Mouse (Mus musculus) MEL (cell line): ENCODE data around the gene Tcap. TPM values are rescaled to one million over a fixed set of nuclear protein-coding genes. Genes with fewer than 3 reads are reported as not detected.

ENCODE experiments used
- DNase-seq: peaks from one replicate; pipeline ENCODE4 v3.0.0; 2011; ENCODE audit warnings: low read depth, low spot score
- H3K27ac ChIP-seq: 2 replicates; pipeline ENCODE4 v1.5.1; 2012; ENCODE audit warnings: low read depth, mild to moderate bottlenecking, control low read depth, low read length, moderate library complexity; ENCODE audit not compliant: control insufficient read depth
- H3K27me3 ChIP-seq, 2 experiments: fragments of 150-350 bp in 1 of 2; sonication (generic) in 1 of 2; 2 replicates each; pipeline ENCODE4 v1.6.1; 2012; ENCODE audit warnings: low read length in 2 of 2, mild to moderate bottlenecking in 2 of 2, improper control_type of control experiment in 1 of 2, moderate library complexity in 1 of 2; ENCODE audit not compliant: insufficient read depth in 2 of 2, control insufficient read depth in 1 of 2
- H3K36me3 ChIP-seq, 2 experiments: 2 replicates each; pipeline ENCODE4 v1.6.1; 2012 to 2014; ENCODE audit warnings: low read length in 2 of 2, improper control_type of control experiment in 1 of 2, inconsistent platforms in 1 of 2, mild to moderate bottlenecking in 1 of 2; ENCODE audit not compliant: insufficient read depth in 2 of 2, control insufficient read depth in 1 of 2
- H3K4me1 ChIP-seq, 2 experiments: fragments of 150-350 bp in 1 of 2; sonication (generic) in 1 of 2; 2 replicates each; pipeline ENCODE4 v1.6.1; 2012; ENCODE audit warnings: low read length in 2 of 2, improper control_type of control experiment in 1 of 2, mild to moderate bottlenecking in 1 of 2; ENCODE audit not compliant: insufficient read depth in 2 of 2, control insufficient read depth in 1 of 2
- H3K4me3 ChIP-seq, 2 experiments: fragments of 150-350 bp in 1 of 2; sonication (generic) in 1 of 2; 2 replicates each; pipeline ENCODE4 v1.5.1; 2012; ENCODE audit warnings: low read depth in 2 of 2, low read length in 2 of 2, mild to moderate bottlenecking in 2 of 2, moderate library complexity in 2 of 2, control low read depth in 1 of 2, improper control_type of control experiment in 1 of 2; ENCODE audit not compliant: control insufficient read depth in 1 of 2, insufficient read depth in 1 of 2
- H3K79me2 ChIP-seq: 2 replicates; pipeline ENCODE4 v1.6.1; 2012; ENCODE audit warnings: mild to moderate bottlenecking, low read length, moderate library complexity; ENCODE audit not compliant: control insufficient read depth, poor library complexity, insufficient read depth
- H3K9ac ChIP-seq: 2 replicates; pipeline ENCODE4 v1.6.1; 2012; ENCODE audit warnings: low read depth, mild to moderate bottlenecking, control low read depth, low read length, moderate library complexity; ENCODE audit not compliant: control insufficient read depth, poor library complexity, severe bottlenecking
- H3K9me3 ChIP-seq: fragments of 150-350 bp; sonication (generic); replicated peaks from 2 replicates; pipeline ENCODE4 v1.6.1; 2012; ENCODE audit warnings: mild to moderate bottlenecking, low read length, improper control_type of control experiment, moderate library complexity; ENCODE audit not compliant: insufficient read depth
- CHD2 ChIP-seq: IDR thresholded peaks from 2 replicates; pipeline ENCODE4 v1.6.1; 2011; ENCODE audit warnings: low read length, improper control_type of control experiment
- CTCF ChIP-seq, 3 experiments: IDR thresholded peaks in 2 of 3; conservative IDR thresholded peaks in 1 of 3; 2 replicates each; pipeline ENCODE4 v1.5.1; 2011 to 2012; ENCODE audit warnings: low read length in 3 of 3, low read depth in 2 of 3, mild to moderate bottlenecking in 2 of 3, improper control_type of control experiment in 1 of 3, inconsistent platforms in 1 of 3, mixed read lengths in 1 of 3, moderate library complexity in 1 of 3; ENCODE audit not compliant: control insufficient read depth in 1 of 3, insufficient read depth in 1 of 3, poor library complexity in 1 of 3, severe bottlenecking in 1 of 3
- EP300 ChIP-seq, 2 experiments: IDR thresholded peaks; 2 replicates each; pipeline ENCODE4 v1.6.1; 2011; ENCODE audit warnings: improper control_type of control experiment in 2 of 2, low read length in 2 of 2, low read depth in 1 of 2, mild to moderate bottlenecking in 1 of 2
- GATA1 ChIP-seq: IDR thresholded peaks from 2 replicates; pipeline ENCODE4 v1.6.1; 2011; ENCODE audit warnings: low read depth, low read length, improper control_type of control experiment
- HCFC1 ChIP-seq: IDR thresholded peaks from 2 replicates; pipeline ENCODE4 v1.6.1; 2012; ENCODE audit warnings: low read depth, mild to moderate bottlenecking, inconsistent platforms, low read length, improper control_type of control experiment, moderate library complexity
- KAT2A ChIP-seq: conservative IDR thresholded peaks from 2 replicates; pipeline ENCODE4 v1.6.1; 2012; ENCODE audit warnings: low read depth, low read length, improper control_type of control experiment, inconsistent platforms
- MAX ChIP-seq: IDR thresholded peaks from 2 replicates; pipeline ENCODE4 v1.6.1; 2011; ENCODE audit warnings: low read length, improper control_type of control experiment
- MAZ ChIP-seq: IDR thresholded peaks from 2 replicates; pipeline ENCODE4 v1.6.1; 2012; ENCODE audit warnings: low read depth, mild to moderate bottlenecking, inconsistent platforms, low read length, improper control_type of control experiment
- MXI1 ChIP-seq: IDR thresholded peaks from 2 replicates; pipeline ENCODE4 v1.6.1; 2011; ENCODE audit warnings: mild to moderate bottlenecking, low read depth, low read length, improper control_type of control experiment
- MYC ChIP-seq: IDR thresholded peaks from 2 replicates; pipeline ENCODE4 v1.6.1; 2011; ENCODE audit warnings: low read depth, mild to moderate bottlenecking, low read length, improper control_type of control experiment, moderate library complexity
- SIN3A ChIP-seq: IDR thresholded peaks from 2 replicates; pipeline ENCODE4 v1.6.1; 2012; ENCODE audit warnings: low read length, improper control_type of control experiment, inconsistent platforms
- TAL1 ChIP-seq: IDR thresholded peaks from 2 replicates; pipeline ENCODE4 v1.6.1; 2012; ENCODE audit warnings: mild to moderate bottlenecking, inconsistent platforms, low read length, moderate library complexity, mixed read lengths
- USF2 ChIP-seq, 2 experiments: IDR thresholded peaks; 2 replicates each; pipeline ENCODE4 v1.6.1; 2011 to 2012; ENCODE audit warnings: improper control_type of control experiment in 2 of 2, low read length in 2 of 2, borderline replicate concordance in 1 of 2, inconsistent platforms in 1 of 2, low read depth in 1 of 2, mild to moderate bottlenecking in 1 of 2; ENCODE audit not compliant: insufficient read depth in 1 of 2
- polyA plus RNA-seq, 2 experiments: library from polyadenylated mRNA; stranded (reverse) in 1 of 2; unstranded in 1 of 2; fragments of >175 nt in 1 of 2; fragments of >200 nt in 1 of 2; gene quantifications; 2 replicates each; pipeline versions ENCODE4 v1.2.1 to v1.2.4; 2012; ENCODE audit warnings: low replicate concordance in 2 of 2, low read depth in 1 of 2; ENCODE audit not compliant: insufficient read length in 2 of 2, insufficient read depth in 1 of 2, missing spikeins in 1 of 2
- total RNA-seq: library from RNA; depleted of rRNA; stranded (reverse); fragments of 300-350 nt; gene quantifications from 2 replicates; pipeline ENCODE4 v1.2.3, GENCODE M21; 2012

Tcap gene
- total and polyA plus RNA-seq, 3 experiments = 0.07 TPM; not detected in 2

DNA sequence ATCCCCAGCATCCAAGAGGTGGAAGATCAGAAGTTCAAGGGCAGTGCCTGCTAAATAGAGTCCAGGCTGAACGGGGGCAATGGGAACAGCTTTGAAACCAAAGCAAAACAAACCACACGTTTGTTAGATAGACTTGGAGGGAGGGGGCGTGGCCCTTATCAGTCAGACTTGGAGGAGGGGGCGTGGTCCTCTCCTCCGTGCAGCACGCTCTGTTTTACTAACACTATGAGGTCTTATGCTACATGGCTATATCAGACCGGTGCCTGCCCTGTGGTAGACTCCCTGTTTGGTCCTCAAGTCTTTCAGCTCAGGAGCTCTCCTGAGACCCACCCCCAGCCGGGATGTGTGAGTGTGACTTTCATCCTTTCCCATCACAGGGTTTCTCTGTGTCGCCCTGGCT lies 48.4 kb upstream of the Tcap start:
- no peak overlapping the region for H3K27ac ChIP-seq
- H3K9ac ChIP-seq = no peak overlapping the region
- no peaks in the 10 kb centered on the region for H3K79me2 ChIP-seq
- H3K36me3 ChIP-seq = no peaks in the 10 kb centered on the region
- TF ChIP-seq MAX (0 out of 2 replicates have a peak, but pooled peaks have one; percentile 44), GATA1 (peak; percentile 38; the same call in 1 of the 2 replicates), SIN3A (peak; percentile 69), EP300 (IDR thresholded peaks at IDR 0.05; ENCODE audit: low read depth in 1 of 2, low read length in 2 of 2) (no peak), MYC (0 out of 2 replicates have a peak, but pooled peaks have one; percentile 27), MXI1 (peak; percentile 68), HCFC1 (no peak)
- no peaks in the 10 kb centered on the region for H3K9me3 ChIP-seq
- peak; percentile 88 for DNase-seq
- peaks cover 0 to 5% of the 10 kb centered on the region in 2 experiments; a peak in 2 of 4 replicates for H3K27me3 ChIP-seq
- H3K4me3 ChIP-seq = no peak overlapping the region
- peaks cover 0 to 4% of the 10 kb centered on the region in 2 experiments; a peak in 1 of 4 replicates for H3K4me1 ChIP-seq

DNA sequence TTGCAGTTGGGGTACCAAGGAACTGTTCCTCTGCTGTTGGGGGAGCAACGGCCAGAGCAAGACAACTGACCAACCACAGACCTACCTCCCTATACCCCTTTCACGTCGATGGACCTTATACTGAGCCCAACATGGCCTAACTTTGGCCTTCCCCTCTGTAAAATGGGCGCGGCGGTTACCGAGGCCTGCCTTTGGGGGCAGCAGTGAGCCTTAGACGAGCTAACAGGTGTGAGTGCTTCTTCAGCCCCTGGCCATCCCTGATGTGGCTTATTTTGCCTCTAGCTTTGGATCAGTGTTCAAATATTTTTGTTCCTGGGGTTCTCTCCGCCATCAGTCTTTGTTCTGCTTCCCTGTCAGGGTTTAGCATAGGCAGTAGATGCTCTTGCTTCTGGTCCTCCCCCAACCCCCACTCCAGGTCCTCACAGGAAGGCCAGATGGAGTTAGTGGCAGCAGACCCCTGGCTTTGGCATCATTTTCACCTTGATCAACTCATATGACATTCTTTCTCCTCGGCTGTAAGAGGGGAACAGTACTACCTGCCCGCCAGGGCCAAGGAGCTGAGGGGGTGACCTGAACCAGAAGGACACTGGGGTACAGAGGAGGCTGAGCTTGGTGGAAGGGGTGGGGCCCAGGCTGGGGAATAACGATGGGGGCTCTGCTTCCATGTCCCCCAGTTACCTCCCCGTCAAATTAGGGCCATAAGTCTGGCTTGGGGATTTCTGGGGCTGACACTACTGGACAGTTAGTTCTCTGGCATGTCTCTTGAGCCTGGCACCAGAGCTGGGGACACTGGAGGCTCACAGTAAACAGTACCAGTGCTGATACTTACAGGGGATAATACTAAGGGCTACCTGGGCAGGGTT lies 47.1 kb upstream of the Tcap start:
- Histone ChIP-seq H3K9me3 (no peaks in the 10 kb centered on the region), H3K4me1 (peaks cover 0 to 4% of the 10 kb centered on the region in 2 experiments; a peak in 1 of 4 replicates), H3K27ac (no peak overlapping the region), H3K36me3 (no peaks in the 10 kb centered on the region), H3K4me3 (no peak overlapping the region), H3K27me3 (peaks cover 0 to 5% of the 10 kb centered on the region in 2 experiments; a peak in 2 of 4 replicates), H3K79me2 (no peaks in the 10 kb centered on the region), H3K9ac (no peak overlapping the region)
- DNase-seq = no peak
- peak; percentile 41 to 66 (median 53); a peak in 5 of 6 replicates for TF ChIP-seq CTCF (IDR thresholded peaks at IDR 0.05 in 2 of 3, conservative IDR thresholded peaks at IDR 0.05 in 1 of 3; ENCODE audit: control insufficient read depth in 1 of 3, insufficient read depth in 1 of 3, low read depth in 2 of 3, low read length in 3 of 3, poor library complexity in 1 of 3, severe bottlenecking in 1 of 3)
- TF ChIP-seq MAZ = no peak

GRCm38 (mm10) chr11:98338507-98338961 lies 45.1 kb upstream of the Tcap start:
- TF ChIP-seq CHD2 = no peak
- TF ChIP-seq KAT2A = no peak
- no peak for TF ChIP-seq TAL1
- no peak for TF ChIP-seq MAZ
- TF ChIP-seq MXI1 = no peak
- TF ChIP-seq HCFC1 = no peak
- TF ChIP-seq USF2 (IDR thresholded peaks at IDR 0.05; ENCODE audit: borderline replicate concordance in 1 of 2, insufficient read depth in 1 of 2, low read depth in 1 of 2, low read length in 2 of 2) = no peak
- no peaks in the 10 kb centered on the region for H3K9me3 ChIP-seq
- H3K9ac ChIP-seq = no peak overlapping the region
- H3K27ac ChIP-seq = no peak overlapping the region
- no peak overlapping the region for H3K4me3 ChIP-seq
- H3K79me2 ChIP-seq = no peaks in the 10 kb centered on the region
- peaks cover 0 to 3% of the 10 kb centered on the region in 2 experiments; a peak in 2 of 4 replicates for H3K36me3 ChIP-seq
- DNase-seq = no peak
- H3K4me1 ChIP-seq = peaks cover 0 to 8% of the 10 kb centered on the region in 2 experiments; a peak in 2 of 4 replicates
- peaks cover 0 to 5% of the 10 kb centered on the region in 2 experiments; a peak in 2 of 4 replicates for H3K27me3 ChIP-seq
